Mouse (Mus musculus) brain, embryonic 14.5 days (tissue): ENCODE measurements around the gene Minos1.

ENCODE experiments used
- CTCF ChIP-seq: fragments of 200-500 bp; IDR thresholded peaks from 2 replicates; pipeline ENCODE4 v1.5.1; 2012; ENCODE audit warnings: inconsistent platforms, mild to moderate bottlenecking, moderate library complexity, borderline replicate concordance; ENCODE audit not compliant: insufficient read depth, insufficient read length; ENCODE audit errors: extremely low read depth
- POLR2A ChIP-seq: fragments of 200-500 bp; IDR thresholded peaks from 2 replicates; pipeline ENCODE4 v1.6.1; 2012; ENCODE audit warnings: mild to moderate bottlenecking, inconsistent platforms, borderline replicate concordance; ENCODE audit not compliant: poor library complexity, insufficient read depth, insufficient read length, severe bottlenecking; ENCODE audit errors: extremely low read depth

DNA sequence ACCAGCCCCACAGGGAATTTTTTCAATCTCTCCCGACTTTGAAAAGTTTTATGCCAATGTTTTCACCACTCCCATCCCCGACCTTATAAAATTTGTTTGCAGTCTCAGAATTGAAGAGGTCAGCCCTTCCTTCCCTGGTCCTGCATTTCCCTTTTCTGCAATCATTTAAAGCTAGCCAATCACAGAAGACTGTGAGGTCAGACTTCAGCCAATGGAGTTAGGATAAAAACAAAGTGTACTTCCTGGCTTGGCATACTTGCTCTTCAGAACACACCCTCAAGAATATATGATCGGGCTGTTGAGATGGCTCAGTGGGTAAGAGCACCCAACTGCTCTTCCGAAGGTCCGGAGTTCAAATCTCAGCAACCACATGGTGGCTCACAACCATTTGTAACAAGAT is 2.2 kb upstream of the Minos1 start:
- TF ChIP-seq CTCF (no peak), POLR2A (no peak)
